Mouse (Mus musculus) embryo, embryonic 9.5 days (tissue): ENCODE data around the gene Fam117a.

Experiments
- DNase-seq: peaks from one replicate; pipeline ENCODE4 v3.0.0-alpha.2; 2017; ENCODE audit errors: extremely low spot score

Fam117a gene

GRCm38 (mm10) chr11:95336568-95337128 lies at the start of gene Fam117a:
TSS of gene Fam117a (plus strand) at chr11:95337018.
- DNase-seq = peak; percentile 90

GRCm38 (mm10) chr11:95291998-95292397 lies 44.8 kb upstream of the Fam117a start:
- DNase-seq = no peak

- no peak for DNase-seq
Measured at GRCm38 (mm10) chr11:95293017-95293624, 43.7 kb upstream of the Fam117a start.

GRCm38 (mm10) chr11:95295736-95296135 lies 41.1 kb upstream of the Fam117a start:
- DNase-seq = no peak

- peak; percentile 20 for DNase-seq
Measured at GRCm38 (mm10) chr11:95298146-95298545, 38.7 kb upstream of the Fam117a start.

- DNase-seq = no peak
Measured at GRCm38 (mm10) chr11:95299886-95300285, 36.9 kb upstream of the Fam117a start.

- no peak for DNase-seq
Measured at GRCm38 (mm10) chr11:95301772-95302171, 35.0 kb upstream of the Fam117a start.

- no peak for DNase-seq
Measured at GRCm38 (mm10) chr11:95305600-95305999, 31.2 kb upstream of the Fam117a start.

- no peak for DNase-seq
Measured at GRCm38 (mm10) chr11:95307526-95307925, 29.3 kb upstream of the Fam117a start.

- peak; percentile 95 for DNase-seq
Measured at GRCm38 (mm10) chr11:95309510-95310006, 27.3 kb upstream of the Fam117a start.

GRCm38 (mm10) chr11:95310007-95310647 lies 26.7 kb upstream of the Fam117a start, which contains the start of gene Kat7:
TSS of gene Kat7 (minus strand) at chr11:95310246.
- DNase-seq = peak; percentile 93

GRCm38 (mm10) chr11:95310648-95311424 lies 26.0 kb upstream of the Fam117a start:
- DNase-seq = no peak

GRCm38 (mm10) chr11:95311425-95311807 lies 25.4 kb upstream of the Fam117a start:
- DNase-seq = no peak

- DNase-seq = no peak
Measured at GRCm38 (mm10) chr11:95315215-95315955, 21.4 kb upstream of the Fam117a start.

- DNase-seq = no peak
Measured at GRCm38 (mm10) chr11:95318116-95318515, 18.7 kb upstream of the Fam117a start.

- no peak for DNase-seq
Measured at GRCm38 (mm10) chr11:95319506-95319905, 17.3 kb upstream of the Fam117a start.

GRCm38 (mm10) chr11:95320010-95320409 lies 16.8 kb upstream of the Fam117a start:
- no peak for DNase-seq

- DNase-seq = peak; percentile 33
Measured at GRCm38 (mm10) chr11:95324181-95324580, 12.6 kb upstream of the Fam117a start.

- DNase-seq = no peak
Measured at GRCm38 (mm10) chr11:95325832-95326231, 11.0 kb upstream of the Fam117a start.

GRCm38 (mm10) chr11:95326243-95326642 lies 10.6 kb upstream of the Fam117a start:
- DNase-seq = no peak

GRCm38 (mm10) chr11:95328629-95329028 lies 8.2 kb upstream of the Fam117a start:
- DNase-seq = no peak
